Mouse (Mus musculus) frontal cortex, adult (tissue): ENCODE results near the gene Trmt2a.

ENCODE experiments used
- ATAC-seq: cut with Nextera tagmentation; 2 replicates; pipeline ENCODE4 v1.9.2; 2017; ENCODE audit warnings: mild to moderate bottlenecking, moderate library complexity, mixed read lengths; ENCODE audit not compliant: low TSS enrichment

Gene Trmt2a

DNA sequence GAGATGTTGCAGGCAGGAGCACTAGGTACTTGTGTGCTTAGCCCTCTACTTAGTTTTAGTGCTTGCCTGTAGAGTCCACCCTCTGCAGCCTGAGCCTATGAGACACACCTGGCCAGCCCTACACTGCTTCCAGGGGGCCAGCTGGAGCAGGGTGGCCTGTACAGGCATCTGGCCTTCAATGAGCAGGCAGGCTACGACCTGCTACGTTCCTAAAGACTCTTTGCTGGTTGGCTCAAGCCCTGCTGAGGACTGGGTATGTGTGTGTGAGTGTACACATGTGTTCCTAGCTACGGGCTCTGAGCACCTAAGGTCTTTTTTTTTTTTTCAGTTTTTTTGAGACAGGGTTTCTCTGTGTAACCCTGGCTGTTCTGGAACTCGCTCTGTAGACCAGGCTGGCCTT is 17.0 kb upstream of the Trmt2a start:
- ATAC-seq = no peak

GRCm38 (mm10) chr16:18233451-18233850 is 15.0 kb upstream of the Trmt2a start:
- no peak for ATAC-seq

DNA sequence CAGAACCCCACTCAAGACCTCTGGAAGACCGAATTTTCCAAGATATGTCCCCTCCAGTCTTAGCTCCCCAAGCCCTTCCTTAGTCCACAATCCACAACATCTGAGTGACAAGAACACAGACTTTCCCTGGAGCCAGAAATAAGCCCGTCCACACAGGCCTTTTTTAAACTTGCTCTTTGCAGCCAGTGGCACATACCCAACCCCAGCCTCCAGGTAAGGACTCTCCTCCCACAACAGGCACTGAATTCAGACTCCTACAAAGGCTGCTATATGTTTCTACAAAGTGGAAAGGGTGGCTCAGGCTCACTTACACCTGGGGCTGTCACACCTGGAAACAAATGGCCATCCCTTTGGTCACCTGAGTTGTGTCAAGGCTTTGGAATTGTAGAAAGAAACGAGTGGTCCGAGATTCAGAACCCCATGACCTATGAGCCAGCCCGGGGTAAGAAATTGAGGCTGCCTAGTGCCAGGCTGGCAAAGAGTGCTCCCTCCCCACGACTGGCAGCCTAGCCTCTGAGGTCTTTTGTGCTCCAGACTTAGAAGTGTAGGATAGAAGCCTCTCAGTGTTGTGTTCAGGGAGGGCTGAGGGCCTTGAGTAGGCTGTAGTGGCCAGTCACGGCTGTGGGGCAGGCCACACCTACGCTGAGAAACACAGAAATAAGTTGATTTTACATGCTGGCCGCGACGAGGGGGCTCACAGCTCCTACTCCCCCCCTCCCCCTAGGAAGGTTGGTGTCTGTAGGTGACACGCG is 14.4 kb upstream of the Trmt2a start:
- no peak for ATAC-seq

- ATAC-seq = peak; percentile 66
These were observed 13.6 kb upstream of the Trmt2a start, which contains the start of gene Zdhhc8 for GRCm38 (mm10) chr16:18234671-18235388. TSS of gene Zdhhc8 (minus strand) at chr16:18235136.

DNA sequence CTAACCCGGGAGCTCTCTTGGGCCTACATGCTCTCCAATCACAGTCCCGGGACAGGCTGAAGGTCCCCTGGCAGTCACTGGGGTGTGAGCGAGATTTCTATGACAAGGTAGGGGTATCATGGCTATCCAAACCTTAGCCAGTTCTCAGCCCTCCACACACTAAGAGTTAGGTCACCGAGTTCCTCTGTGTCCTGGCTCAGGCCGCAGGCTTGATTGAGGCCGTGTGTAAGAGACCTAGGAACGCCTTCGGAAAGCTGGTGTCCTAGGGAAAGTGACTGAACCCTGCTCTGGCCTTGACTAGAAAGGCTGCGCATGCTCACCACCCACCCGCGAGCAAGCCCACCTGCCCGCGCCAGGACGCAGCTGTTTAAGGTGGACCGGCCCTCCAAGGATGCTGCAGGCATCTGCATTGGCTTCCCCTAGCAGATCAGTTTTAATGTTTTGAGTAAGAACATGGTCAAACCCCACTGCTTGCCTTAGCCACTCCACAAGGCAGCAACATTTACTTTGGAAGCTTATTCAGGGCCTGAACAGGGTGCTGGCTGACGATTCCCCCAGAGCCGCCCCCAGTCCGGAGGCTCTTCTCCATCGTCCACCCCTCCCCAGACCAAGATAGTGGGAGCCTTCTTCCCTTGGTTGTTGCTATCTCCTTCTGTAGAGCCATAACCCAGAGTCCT is 13.0 kb upstream of the Trmt2a start:
- peak; percentile 48 for ATAC-seq

DNA sequence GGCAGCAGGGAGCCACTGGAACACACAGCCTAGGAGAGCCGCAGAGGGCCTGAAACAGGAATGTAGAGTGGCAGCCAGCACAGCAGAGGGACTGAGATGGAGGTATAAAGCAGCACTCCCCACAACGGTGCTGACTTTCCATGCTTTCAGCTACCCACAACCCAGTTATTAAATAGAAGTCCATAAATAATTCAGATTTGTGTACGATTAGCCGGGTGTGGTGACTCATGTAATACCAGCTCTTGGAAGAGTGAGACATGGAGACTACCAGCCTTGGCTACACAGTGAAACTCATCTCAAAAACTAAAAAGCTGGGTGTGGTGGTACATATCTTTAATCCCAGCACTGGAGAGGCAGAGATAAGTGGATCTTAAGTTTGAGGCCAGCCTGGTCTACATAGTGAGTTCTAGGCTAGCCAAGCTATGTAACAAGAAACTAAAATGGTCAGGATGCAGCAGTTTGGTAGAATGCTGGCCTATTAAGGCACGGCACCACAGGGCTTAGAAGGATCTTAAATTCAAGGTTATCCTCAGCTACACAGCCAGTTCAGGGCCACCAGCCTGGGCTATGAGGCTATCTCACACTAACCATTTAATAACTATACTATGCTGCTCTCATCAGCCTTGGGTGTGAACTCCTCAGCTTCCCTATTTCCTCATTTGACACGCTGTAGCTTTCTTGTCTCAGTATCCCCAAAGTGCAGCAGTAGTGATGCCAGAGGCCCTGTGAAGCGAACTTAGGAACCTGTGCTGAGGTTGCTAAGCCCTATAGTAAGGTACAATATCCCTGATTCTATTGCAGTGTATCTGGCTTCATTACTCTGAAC is 11.6 kb upstream of the Trmt2a start:
- ATAC-seq = no peak

DNA sequence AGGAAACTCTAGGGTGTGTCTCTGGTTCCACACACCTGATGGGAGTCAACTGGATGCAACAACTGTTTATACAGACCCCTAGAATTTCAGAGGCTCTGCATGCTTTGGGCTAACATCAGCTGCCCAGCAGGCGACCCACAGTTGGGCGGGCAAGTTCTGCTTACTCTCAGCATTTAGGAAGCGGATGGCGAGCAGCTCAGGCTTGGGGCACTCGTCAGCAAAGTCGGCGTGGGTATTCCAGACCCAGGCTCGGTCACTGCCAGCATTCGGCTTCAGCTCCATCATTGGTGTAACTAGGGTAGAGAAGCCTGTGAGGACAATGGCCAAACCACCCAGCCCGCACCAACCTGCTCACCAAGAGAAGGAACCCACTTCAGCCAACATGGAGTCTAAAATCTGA is 6.9 kb upstream of the Trmt2a start:
- no peak for ATAC-seq

DNA sequence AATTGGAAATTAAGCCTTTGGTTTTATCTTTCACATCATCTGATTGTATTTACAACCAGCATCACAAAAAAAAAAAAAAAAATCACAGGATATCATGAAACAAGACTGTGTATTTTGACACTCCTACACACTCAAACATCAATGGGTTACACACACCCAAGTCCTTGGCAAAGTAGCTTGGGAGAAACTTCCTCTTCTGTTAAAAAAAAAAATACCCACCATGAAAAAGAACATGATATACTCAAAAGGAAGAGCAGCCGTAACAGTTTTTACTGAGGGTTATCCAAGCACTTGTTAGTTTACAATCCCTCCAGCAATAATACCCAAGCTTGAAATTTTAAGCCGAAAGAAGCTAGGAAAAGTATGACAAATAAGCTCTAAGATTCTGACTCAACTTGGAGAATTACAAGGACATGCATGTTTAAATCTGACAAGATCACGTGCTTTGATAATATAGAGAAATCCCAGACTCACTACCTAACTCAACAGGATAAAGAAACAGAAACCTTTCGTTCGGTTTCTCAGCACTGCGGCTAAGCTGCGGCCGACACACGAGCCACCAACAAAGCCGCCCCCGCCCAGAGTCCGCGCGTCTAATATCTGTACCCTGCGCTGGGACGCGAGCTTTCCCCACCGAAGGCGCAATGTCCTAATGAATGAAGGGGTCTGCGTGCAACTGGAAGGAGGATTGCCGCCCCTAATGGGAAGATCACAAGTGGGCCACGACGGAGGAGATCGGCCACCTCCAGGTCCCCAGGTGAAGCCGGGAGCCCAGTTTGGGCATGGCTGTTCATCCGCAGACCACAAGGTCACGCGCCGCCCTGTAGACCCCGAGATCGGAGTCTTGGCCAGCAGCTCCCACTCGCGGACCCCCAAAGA is 719 bp upstream of the Trmt2a start:
- peak; percentile 2; the same call in 1 of the 2 replicates for ATAC-seq

GRCm38 (mm10) chr16:18249364-18249967 is 987 bp downstream of the Trmt2a start:
- peak; percentile 24 for ATAC-seq

DNA sequence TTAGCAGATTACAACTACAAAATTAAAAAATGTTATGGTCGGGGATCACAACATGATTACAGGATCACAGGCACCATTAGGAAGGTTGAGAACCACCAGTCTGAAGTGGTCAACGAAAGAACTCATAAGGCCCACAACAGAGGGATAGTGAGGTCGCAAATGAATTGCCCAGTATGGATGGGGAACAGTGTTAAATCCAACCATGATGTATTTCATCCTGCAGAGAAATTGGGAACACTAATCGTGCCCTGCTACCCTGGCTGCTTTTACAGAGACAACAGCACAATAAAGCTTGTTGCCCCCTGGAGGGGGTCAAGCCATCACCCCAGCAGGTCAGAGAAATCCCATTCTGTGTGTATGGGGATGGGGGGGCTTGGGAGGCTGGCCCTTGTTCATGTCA is 1.8 kb downstream of the Trmt2a start:
- ATAC-seq = no peak

- ATAC-seq = no peak
These were observed 2.6 kb downstream of the Trmt2a start for GRCm38 (mm10) chr16:18250828-18251790.

- no peak for ATAC-seq
These were observed 4.3 kb downstream of the Trmt2a start for GRCm38 (mm10) chr16:18252736-18253135.

DNA sequence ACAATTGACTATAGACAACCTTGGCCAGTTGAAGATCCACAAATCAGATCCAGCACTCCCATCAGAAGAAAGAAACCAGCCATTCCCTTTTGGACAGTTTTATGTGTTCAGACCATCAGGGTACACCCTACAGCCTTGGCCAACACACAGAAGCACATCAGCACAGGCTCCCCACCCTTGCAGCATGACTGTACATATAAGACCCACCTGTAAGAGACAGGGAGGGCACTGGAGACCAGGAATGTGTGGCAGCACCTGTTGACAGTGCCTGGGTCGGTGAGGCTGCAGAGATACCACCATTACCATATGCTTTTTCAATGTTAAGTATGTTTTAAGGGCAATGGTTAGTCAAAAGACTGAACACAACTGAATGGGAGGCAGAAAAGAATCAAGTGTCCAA is 5.4 kb downstream of the Trmt2a start:
- no peak for ATAC-seq

DNA sequence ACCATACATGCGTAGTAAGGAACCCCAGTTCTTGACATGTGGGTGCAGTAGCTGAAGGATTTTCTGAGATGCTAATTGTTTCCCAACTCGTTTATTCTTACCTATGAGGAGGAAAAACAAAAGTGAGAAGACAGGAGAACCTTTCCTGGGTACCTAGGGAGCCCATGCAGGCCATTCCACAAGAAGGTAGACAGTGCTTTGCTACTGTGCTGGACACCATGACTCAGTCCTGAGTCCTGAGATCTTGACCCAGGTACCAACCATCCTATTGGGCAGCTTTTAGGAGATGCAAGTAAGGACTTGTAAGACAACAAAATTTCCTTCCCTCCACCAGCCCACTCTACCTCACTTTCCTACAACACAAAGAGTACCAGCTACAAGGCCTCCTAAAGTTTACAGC is 9.7 kb downstream of the Trmt2a start, which contains the start of gene Gm49776:
Gene Gm49776, minus strand, starts transcription at position 101 of the 400 bp plus-strand sequence.
- ATAC-seq = no peak

DNA sequence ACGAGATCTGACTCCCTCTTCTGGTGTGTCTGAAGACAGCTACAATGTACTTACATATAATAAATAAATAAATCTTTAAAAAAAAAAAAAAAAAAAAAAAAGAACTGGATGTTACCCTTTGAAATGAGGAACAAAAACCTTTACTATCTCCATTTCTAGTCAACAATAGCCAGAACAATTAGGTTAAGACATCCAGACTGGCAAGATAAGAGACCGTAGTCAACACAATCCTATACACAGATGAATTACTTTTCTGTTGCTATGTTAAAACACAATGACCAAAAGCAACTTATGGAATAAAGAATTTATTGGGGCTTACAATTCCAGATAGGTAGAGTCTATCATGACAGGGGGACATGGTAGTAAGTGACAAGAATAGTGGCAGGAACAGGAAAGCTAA is 16.5 kb downstream of the Trmt2a start:
- no peak for ATAC-seq

DNA sequence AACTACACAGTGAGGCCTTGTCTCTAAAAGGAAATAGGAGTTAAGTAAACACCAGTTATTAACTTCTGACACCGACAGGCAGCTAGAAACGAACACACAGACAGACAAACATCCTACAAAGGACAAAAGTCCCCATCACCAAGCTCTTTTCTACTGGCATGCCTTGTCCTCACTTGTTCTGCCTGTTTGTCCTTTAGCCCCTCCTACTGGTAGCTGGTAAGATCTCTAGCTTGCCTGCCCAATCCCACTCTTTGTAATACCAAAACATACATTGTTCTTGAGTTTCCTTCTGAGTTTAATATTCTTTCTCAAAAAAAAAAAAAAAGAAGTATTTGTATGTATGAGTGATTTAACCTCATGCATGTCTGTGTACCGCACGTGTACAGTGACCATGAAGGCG is 19.7 kb downstream of the Trmt2a start:
- ATAC-seq = no peak

DNA sequence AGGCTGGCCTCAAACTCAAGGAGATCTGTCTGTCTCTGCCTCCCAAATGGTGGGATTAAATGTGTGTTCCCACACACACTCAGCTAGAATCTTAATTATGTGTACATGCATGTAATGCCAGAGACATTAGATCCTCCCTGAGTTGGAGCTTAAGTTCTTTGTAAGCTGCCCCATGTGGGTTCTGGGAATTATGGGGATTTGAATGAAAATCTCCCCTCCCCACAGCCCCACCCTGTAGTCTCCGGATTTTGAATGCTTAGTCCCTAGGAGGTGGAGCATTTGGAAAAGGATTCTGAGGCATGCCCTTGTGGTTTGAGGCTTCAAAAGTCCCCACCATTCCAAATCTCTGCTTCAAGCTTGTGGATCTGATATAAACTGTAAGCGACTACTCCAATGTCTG is 26.7 kb downstream of the Trmt2a start:
- no peak for ATAC-seq

DNA sequence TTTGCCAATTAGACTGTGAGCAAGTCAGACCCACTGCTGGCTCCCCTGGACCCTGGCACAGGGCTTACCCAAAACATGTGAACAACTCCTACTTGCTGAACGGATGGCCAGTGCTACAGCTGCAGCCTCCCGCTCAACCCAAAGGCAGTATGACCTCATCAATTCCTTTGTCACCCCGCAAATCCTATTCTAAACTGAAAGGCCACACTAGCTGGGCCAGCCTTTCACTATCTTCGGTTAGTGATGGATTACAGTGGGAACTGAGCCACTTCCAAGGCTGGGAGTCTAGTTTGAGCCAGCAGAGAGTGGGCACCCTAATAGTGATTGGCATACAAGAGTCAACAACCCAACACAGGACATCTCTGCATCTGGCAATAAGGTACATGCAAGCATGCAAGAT is 39.7 kb downstream of the Trmt2a start:
- ATAC-seq = no peak

DNA sequence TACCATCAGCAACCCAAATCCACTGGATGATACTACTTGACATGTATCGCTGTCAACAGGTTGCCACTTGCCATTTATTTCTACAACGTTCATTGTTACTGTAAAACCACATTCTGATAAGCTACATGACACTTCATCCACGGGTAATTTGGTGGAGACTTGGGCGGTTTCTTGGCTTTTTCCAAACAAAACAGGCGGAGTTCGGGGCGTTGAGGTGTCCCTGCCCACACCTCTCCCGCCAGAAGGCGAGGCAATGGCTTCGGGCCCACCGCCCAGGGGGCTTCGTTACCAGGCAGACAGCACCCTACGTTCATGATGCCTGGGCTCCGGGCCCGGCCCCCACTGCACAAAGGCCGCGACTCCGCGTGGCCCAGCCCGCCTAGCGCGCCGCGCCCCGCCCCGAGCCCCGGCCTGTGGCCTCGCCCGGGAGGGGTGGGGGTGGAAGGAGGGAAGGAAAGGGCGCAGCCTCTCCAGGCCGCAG is 40.1 kb downstream of the Trmt2a start:
- peak; percentile 69 for ATAC-seq
